Mouse (Mus musculus): ENCODE results near the gene 3110040M04Rik.

GRCm38 (mm10) chr1:151244761-151245160 is 40.8 kb downstream of the 3110040M04Rik start:
- TF ChIP-seq POLR2A (IDR thresholded peaks at IDR 0.05; ENCODE audit: insufficient read depth, low read depth, low read length) (no peak), CTCF (IDR thresholded peaks at IDR 0.05; ENCODE audit: insufficient read depth, low read depth, low read length) (no peak)

Measured in olfactory bulb, adult 2 months (tissue).